Mouse (Mus musculus) testis, adult 2 months (tissue): Measurements from ENCODE around the gene Lsm8.

ENCODE experiments used
- CTCF ChIP-seq: fragments of 200-500 bp; IDR thresholded peaks from 2 replicates; pipeline ENCODE4 v1.5.1; 2012; ENCODE audit warnings: low read depth, mild to moderate bottlenecking, inconsistent platforms, low read length, moderate library complexity; ENCODE audit not compliant: control insufficient read depth, insufficient read depth, insufficient replicate concordance
- POLR2A ChIP-seq: fragments of 200-500 bp; IDR thresholded peaks from 2 replicates; pipeline ENCODE4 v1.6.1; 2012; ENCODE audit warnings: low read depth, mild to moderate bottlenecking, inconsistent platforms, low read length, moderate library complexity; ENCODE audit not compliant: control insufficient read depth

- TF ChIP-seq CTCF (no peak), POLR2A (no peak)
Measured at GRCm38 (mm10) chr6:18894142-18894541, 45.8 kb downstream of the Lsm8 start.
